Mouse (Mus musculus) embryonic fibroblast, embryonic 13.5 days (primary cell): ENCODE data around the gene Rgsl1.

ENCODE experiments used
- CTCF ChIP-seq: IDR thresholded peaks from 2 replicates; pipeline ENCODE4 v1.5.1; 2011; ENCODE audit warnings: mild to moderate bottlenecking, control low read depth, low read length, moderate library complexity, borderline replicate concordance; ENCODE audit not compliant: insufficient read depth
- POLR2A ChIP-seq: IDR thresholded peaks from 2 replicates; pipeline ENCODE4 v1.6.1; 2011; ENCODE audit warnings: low read depth, mild to moderate bottlenecking, control low read depth, low read length, moderate library complexity

DNA sequence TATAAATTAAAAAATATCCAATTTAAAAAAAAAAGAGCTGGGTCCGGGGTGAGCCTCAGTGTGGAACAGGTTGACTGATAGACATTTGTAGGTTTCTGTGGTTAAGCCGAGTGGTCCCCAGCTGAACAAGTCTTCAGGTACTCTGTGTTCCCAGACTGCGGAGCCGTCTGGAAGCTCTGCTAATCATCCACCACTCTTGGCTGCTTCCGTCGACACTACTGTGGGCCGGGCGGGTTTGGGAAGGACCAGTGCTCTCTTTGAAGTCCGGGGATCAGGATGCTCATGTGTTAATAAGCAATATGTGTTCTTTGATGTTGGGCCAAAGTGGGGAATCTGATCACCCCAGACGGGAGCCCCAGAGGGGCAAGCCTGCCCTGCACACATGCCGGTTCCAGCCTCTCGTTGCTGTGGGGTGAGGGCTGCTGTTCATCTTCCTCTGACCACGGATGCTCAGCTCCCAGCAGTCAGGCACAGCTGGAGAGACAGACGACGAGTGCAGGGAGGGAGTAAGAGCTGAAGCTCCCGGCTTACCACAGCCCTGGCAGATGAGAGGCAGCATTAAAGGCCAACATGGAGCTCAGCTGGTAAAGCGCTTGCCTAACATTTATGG lies 42.2 kb upstream of the Rgsl1 start:
- TF ChIP-seq CTCF (no peak), POLR2A (no peak)
